Mouse (Mus musculus): ENCODE measurements around the gene Nek8.

DNA sequence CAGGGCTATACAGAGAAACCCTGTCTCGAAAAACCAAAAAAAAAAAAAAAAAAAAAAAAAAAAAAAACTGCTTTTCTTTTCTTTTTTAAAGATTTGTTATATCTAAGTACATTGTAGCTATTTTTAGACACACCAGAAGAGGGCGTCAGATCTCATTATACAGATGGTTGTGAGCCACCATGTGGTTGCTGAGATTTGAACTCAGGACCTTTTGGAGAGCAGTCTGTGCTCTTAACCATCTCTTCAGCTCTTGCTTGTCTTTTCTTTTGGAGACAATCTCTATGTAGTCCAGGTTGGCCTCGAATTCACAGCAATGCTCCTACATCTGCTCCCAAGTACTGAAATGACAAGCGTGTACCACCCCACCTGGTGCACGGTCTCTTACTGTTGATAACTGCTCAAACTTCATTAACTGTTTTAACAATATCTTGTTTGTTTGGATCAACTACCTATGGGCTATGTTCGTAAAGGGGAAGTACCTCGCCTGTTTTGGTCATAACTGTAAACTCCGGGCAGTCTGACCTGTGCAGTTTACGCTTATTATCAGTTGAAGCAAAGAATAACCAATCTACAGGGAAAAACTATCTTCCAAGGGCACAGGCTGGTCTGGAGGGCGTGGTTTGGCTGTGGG is 589 bp downstream of the Nek8 start:
- TF ChIP-seq POLR2A (IDR thresholded peaks at IDR 0.05; ENCODE audit: borderline replicate concordance, insufficient read depth, low read length), result no peak
- TF ChIP-seq CTCF (IDR thresholded peaks at IDR 0.05; ENCODE audit: borderline replicate concordance, insufficient read depth, low read depth, low read length), result no peak

All from cerebellum, adult 2 months (tissue).